8 mouse cellular contexts compared by ENCODE assay signal in the genomic region with DNA sequence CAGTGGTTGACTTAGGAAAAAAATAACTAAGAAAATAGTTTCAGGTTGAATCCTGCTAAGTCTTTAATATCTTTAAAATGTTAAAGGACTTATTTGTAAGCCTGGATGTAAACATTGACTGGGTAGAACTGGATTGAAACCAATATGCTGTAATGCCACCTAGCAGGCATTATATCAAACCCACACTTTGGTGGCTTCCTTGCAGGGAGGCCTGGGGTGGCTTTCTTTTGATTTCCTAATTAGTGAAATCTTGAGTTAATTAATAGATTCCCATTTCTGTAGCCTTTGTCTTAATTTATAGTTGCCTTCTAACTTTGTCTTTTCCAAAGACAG. TPM values are rescaled to one million over a fixed set of nuclear protein-coding genes. Genes with fewer than 3 reads are reported as not detected.
A peak's percentile ranks its signal among the peaks of the same experiment; 100 is the strongest.
DNase-seq lines count a peak whose midpoint lies in the region; ATAC-seq and TF ChIP-seq lines count a peak whose summit lies in the region.

No protein-coding gene starts in this region.

- TF ChIP-seq RAD21 in CH12.LX (IDR thresholded peaks at IDR 0.05; ENCODE audit: low read depth, low read length): no peak

- H3K27me3 ChIP-seq in heart, embryonic 10.5 days (ENCODE audit: insufficient read depth, poor library complexity, severe bottlenecking): no peaks in the 10 kb centered on the region
- H3K27me3 ChIP-seq in CH12.LX (replicated peaks): no peaks in the 10 kb centered on the region
- H3K27me3 ChIP-seq in forebrain, embryonic 12.5 days: no peaks in the 10 kb centered on the region
- no peaks in the 10 kb centered on the region for H3K27me3 ChIP-seq in liver, embryonic 13.5 days

- H3K4me2 ChIP-seq in CH12.LX (ENCODE audit: insufficient read depth, low read depth, poor library complexity, severe bottlenecking): peak overlapping the region; percentile 94
- H3K4me2 ChIP-seq in forebrain, embryonic 12.5 days: peak overlapping the region; percentile 62
- H3K4me2 ChIP-seq in liver, embryonic 13.5 days: peak overlapping the region; percentile 99

- TF ChIP-seq EP300 in CH12.LX (IDR thresholded peaks at IDR 0.05; ENCODE audit: low read length): no peak

- H3K4me3 ChIP-seq in heart, embryonic 10.5 days: peak overlapping the region; percentile 98
- H3K4me3 ChIP-seq in CH12.LX (replicated peaks in 1 of 3; ENCODE audit: low read depth in 2 of 3, low read length in 2 of 3, poor library complexity in 1 of 3): peak overlapping the region; percentile 60 to 95 (median 84)
- peak overlapping the region; percentile 94 for H3K4me3 ChIP-seq in forebrain, embryonic 12.5 days (replicated peaks)
- H3K4me3 ChIP-seq in liver, embryonic 13.5 days (replicated peaks): peak overlapping the region; percentile 83

- TF ChIP-seq POLR2A in CH12.LX (IDR thresholded peaks at IDR 0.05; ENCODE audit: low read depth, low read length): no peak

- in situ Hi-C loops in CH12.LX (cut with MboI; ENCODE audit: low pct_ligation_motif_present, low pct_unique_long_range_greater_than_20kb, low sequenced_read_pairs): loop anchor here (10.0 kb wide), 1 partner anchor 261 kb away; no protein-coding TSS in a partner anchor

- intact Hi-C loops in heart, postnatal 14 days (cut with DNase I): loop anchor here (2.0 kb wide), 1 partner anchor 265 kb away; no protein-coding TSS in a partner anchor

- peaks cover 36% of the 10 kb centered on the region for H3K4me1 ChIP-seq in heart, embryonic 10.5 days
- H3K4me1 ChIP-seq in CH12.LX (ENCODE audit: control insufficient read depth in 1 of 2, insufficient read depth in 2 of 2): peaks cover 0 to 35% of the 10 kb centered on the region in 2 experiments; a peak in 2 of 4 replicates
- peaks cover 34% of the 10 kb centered on the region for H3K4me1 ChIP-seq in forebrain, embryonic 12.5 days
- H3K4me1 ChIP-seq in liver, embryonic 13.5 days (replicated peaks): peaks cover 54% of the 10 kb centered on the region

- peaks cover 16% of the 10 kb centered on the region for H3K36me3 ChIP-seq in heart, embryonic 10.5 days
- peaks cover 4 to 17% of the 10 kb centered on the region in 2 experiments for H3K36me3 ChIP-seq in CH12.LX (replicated peaks in 1 of 2; ENCODE audit: control insufficient read depth in 1 of 2, insufficient read depth in 1 of 2, low read length in 1 of 2)
- peaks cover 8% of the 10 kb centered on the region; the same call in 1 of the 2 replicates for H3K36me3 ChIP-seq in forebrain, embryonic 12.5 days (replicated peaks)
- peaks cover 14% of the 10 kb centered on the region for H3K36me3 ChIP-seq in liver, embryonic 13.5 days

- dilution Hi-C loops in CH12.LX (cut with MboI; ENCODE audit: extremely low pct_ligation_motif_present, extremely low pct_unique_long_range_greater_than_20kb, low sequenced_read_pairs): no loop called here

- peak overlapping the region; percentile 81 for H3K9ac ChIP-seq in CH12.LX (ENCODE audit: insufficient read depth, low read depth)
- peak overlapping the region; percentile 98 for H3K9ac ChIP-seq in forebrain, embryonic 12.5 days
- peak overlapping the region; percentile 87 for H3K9ac ChIP-seq in liver, embryonic 13.5 days

- peaks cover 57% of the 10 kb centered on the region for H3K79me2 ChIP-seq in CH12.LX (replicated peaks; ENCODE audit: control insufficient read depth, extremely low read depth, insufficient read depth, poor library complexity, severe bottlenecking)

- H3K9me3 ChIP-seq in heart, embryonic 10.5 days: no peaks in the 10 kb centered on the region
- H3K9me3 ChIP-seq in CH12.LX (replicated peaks; ENCODE audit: low read length): no peaks in the 10 kb centered on the region
- no peaks in the 10 kb centered on the region for H3K9me3 ChIP-seq in forebrain, embryonic 12.5 days
- no peaks in the 10 kb centered on the region for H3K9me3 ChIP-seq in liver, embryonic 13.5 days (replicated peaks)

- no peak for TF ChIP-seq CTCF in CH12.LX (conservative IDR thresholded peaks at IDR 0.05 in 1 of 2, IDR thresholded peaks at IDR 0.05 in 1 of 2; ENCODE audit: low read depth in 2 of 2, low read length in 2 of 2)

- ATAC-seq in forebrain, embryonic 12.5 days (ENCODE audit: low FRiP score): no peak
- ATAC-seq in liver, embryonic 13.5 days (ENCODE audit: low read depth): no peak

- H3K27ac ChIP-seq in heart, embryonic 10.5 days: peak overlapping the region; percentile 99
- H3K27ac ChIP-seq in CH12.LX (ENCODE audit: insufficient read depth, low read depth): no peak overlapping the region
- no peak overlapping the region for H3K27ac ChIP-seq in forebrain, embryonic 12.5 days
- H3K27ac ChIP-seq in liver, embryonic 13.5 days: peak overlapping the region; percentile 85

- no peak for DNase-seq in heart, embryonic 10.5 days (ENCODE audit: low spot score)
- no peak for DNase-seq in heart, postnatal 14 days
- no peak for DNase-seq in CH12.LX (ENCODE audit: extremely low read depth)
- DNase-seq in liver, embryonic 13.5 days: no peak
- DNase-seq in right cerebral cortex, adult 18-20 months: no peak
- DNase-seq in urinary bladder, adult 18-20 months (ENCODE audit: low spot score in 2 of 2): no peak
- DNase-seq in right cerebral cortex, postnatal 4 days: no peak

TF ChIP-seq in CH12.LX, 34 proteins besides CTCF, POLR2A, EP300 and RAD21:
- no peak for TF ChIP-seq ZKSCAN1 (IDR thresholded peaks at IDR 0.05; ENCODE audit: borderline replicate concordance, low read depth, low read length)
- no peak for TF ChIP-seq RCOR1 (conservative IDR thresholded peaks at IDR 0.05; ENCODE audit: low read depth, low read length)
- TF ChIP-seq USF1 (IDR thresholded peaks at IDR 0.05; ENCODE audit: low read depth, low read length): no peak
- no peak for TF ChIP-seq MYC (IDR thresholded peaks at IDR 0.05; ENCODE audit: low read depth, low read length)
- no peak for TF ChIP-seq MXI1 (IDR thresholded peaks at IDR 0.05; ENCODE audit: low read depth, low read length)
- TF ChIP-seq ZNF384 (IDR thresholded peaks at IDR 0.05; ENCODE audit: low read depth, low read length): no peak

RNA-seq across cellular contexts. Expression of a gene that starts 1.6 kb away (rescaled TPM):
- 275 and 305 TPM in 2 replicates for polyA plus RNA-seq in heart, embryonic 10.5 days (2016; fragmentation: Nextera tagmentation; extraction: Ambion mirVana)
- total RNA-seq in heart, postnatal 14 days (2021): 100 to 1,000 TPM; 450 to 452 TPM
- total RNA-seq in CH12.LX (2012; rRNA removed) (77.6 and 88.1 TPM in 2 replicates), CH12.LX (2014; rRNA removed) (197 and 234 TPM in 2 replicates)
- polyA plus RNA-seq in CH12.LX (2012; ENCODE audit: insufficient read length, low read depth): 212 and 216 TPM in 2 replicates
- 446 and 474 TPM in 2 replicates for polyA plus RNA-seq in forebrain, embryonic 12.5 days (2016; fragmentation: Nextera tagmentation; extraction: Ambion mirVana)
- 86.4 and 112 TPM in 2 replicates for polyA plus RNA-seq in liver, embryonic 13.5 days (2015; fragmentation: Nextera tagmentation; extraction: Ambion mirVana)

Comparison
In these comparisons a context has a peak if more than half of its experiments do, and no peak if none do; other contexts are left out.
1. H3K27ac ChIP-seq: peak in heart, embryonic 10.5 days (single experiment) and liver, embryonic 13.5 days (single experiment); none in CH12.LX (single experiment) and forebrain, embryonic 12.5 days (single experiment).
2. Peak in every context shown above with its lines, with median percentiles within 50 percentile points of each other: H3K4me3 ChIP-seq, H3K4me2 ChIP-seq and H3K9ac ChIP-seq.